Mouse (Mus musculus) kidney, adult 9 months (tissue): ENCODE data around the gene Prdx6.
A peak's percentile ranks its signal among the peaks of the same experiment; 100 is the strongest.

Source experiments
- DNase-seq: peaks from one replicate; pipeline ENCODE4 v3.0.0; 2022

Gene Prdx6

DNA sequence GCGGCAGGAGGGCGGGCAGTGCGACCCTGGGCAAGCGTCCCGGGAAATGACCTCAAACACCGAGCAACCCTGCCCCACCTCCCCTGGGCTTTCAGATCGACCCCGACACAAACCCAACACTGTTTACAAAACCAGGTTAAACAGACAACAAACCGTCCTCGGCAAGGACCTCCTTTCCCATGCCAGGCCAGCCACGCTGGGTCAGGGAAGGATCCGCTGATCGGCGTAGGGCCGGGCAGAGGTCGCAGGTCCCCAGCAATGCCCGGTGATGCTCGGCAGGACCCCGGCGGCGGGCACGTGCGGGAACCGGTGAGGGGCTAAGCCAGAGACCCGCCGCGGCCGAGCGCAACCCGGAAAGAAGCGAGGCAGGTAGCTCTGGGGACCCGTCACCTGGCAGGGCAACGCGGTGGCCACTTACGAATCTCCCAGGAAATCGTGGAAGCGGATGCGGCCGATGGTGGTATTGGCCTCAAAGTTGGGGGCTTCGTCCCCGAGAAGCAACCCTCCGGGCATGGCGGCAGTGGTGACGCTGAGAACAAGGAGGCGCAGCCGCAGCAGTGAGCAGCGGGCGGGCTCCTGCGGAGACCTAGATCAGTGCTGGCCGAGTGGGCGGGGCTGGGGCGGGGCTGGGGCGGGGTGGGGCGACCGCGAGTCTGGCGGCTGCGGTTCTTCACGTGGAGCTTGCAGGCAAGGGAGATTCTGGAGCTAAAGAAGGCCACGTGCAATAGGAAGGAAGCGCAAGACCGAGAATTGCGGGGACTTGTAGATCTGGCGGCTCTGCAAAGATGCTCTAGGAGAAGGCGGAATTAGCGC is at the start of gene Prdx6:
Gene Prdx6 (minus strand): TSS at position 616 of the 813 bp plus-strand sequence.
- DNase-seq: peak; percentile 77

- DNase-seq: no peak
Measured at GRCm38 (mm10) chr1:161288256-161288655, 37.2 kb upstream of the Prdx6 start.

DNA sequence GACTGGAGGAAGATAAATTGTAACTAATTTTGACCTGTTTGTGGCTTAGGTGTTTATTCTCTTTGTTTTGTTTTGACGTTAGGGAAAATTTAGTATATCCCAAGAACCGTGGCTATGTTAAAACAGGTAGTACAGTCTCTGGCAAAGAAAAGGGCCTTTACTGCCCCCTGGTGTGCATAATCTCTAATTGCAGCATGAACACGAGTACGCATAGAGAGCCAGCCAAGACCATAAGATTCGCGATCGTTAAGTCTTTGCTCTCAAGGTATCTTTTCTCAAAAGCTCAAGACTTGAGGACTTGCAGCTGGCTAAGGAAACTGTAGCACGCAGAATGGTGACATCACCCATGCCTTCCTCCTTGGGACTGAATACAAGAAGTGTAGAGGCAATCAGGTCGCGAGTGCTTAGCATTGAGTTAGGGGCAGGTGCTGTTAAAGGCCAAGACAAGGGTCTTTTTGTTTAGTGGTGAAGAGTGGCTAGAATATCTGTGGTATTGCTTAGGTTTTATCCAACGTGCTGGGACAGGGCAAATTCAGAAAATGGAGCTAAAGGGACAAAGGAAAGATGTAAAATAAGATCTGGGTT is 35.8 kb upstream of the Prdx6 start:
- DNase-seq: peak; percentile 82

- no peak for DNase-seq
Measured at GRCm38 (mm10) chr1:161281054-161281688, 30.2 kb upstream of the Prdx6 start.

- no peak for DNase-seq
Measured at GRCm38 (mm10) chr1:161279244-161279908, 28.4 kb upstream of the Prdx6 start.

- DNase-seq: no peak
Measured at GRCm38 (mm10) chr1:161273486-161273885, 22.5 kb upstream of the Prdx6 start.

- DNase-seq: no peak
Measured at GRCm38 (mm10) chr1:161271461-161271810, 20.4 kb upstream of the Prdx6 start.

- DNase-seq: no peak
Measured at GRCm38 (mm10) chr1:161270776-161271460, 19.9 kb upstream of the Prdx6 start.

DNA sequence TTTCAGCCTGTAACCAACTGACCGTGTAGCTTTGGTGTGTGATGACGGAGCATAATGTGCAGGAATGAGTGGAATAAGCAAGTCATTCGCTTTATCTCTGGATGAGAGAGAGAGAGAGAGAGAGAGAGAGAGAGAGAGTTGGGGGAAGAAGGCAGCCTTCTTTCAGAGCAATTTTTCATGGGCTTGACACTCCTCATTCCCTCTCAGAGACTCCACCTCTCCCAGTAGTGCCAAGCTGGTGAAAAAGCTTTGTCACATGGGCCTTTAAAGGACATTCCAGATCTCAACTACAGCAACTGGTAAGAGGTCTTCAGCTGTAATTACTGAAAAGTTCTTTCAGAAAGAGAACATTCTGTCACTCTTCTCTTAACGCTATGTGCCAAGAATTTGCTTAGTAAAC is 18.3 kb upstream of the Prdx6 start:
- DNase-seq: no peak

GRCm38 (mm10) chr1:161268884-161269283 is 17.9 kb upstream of the Prdx6 start:
- DNase-seq: no peak

DNA sequence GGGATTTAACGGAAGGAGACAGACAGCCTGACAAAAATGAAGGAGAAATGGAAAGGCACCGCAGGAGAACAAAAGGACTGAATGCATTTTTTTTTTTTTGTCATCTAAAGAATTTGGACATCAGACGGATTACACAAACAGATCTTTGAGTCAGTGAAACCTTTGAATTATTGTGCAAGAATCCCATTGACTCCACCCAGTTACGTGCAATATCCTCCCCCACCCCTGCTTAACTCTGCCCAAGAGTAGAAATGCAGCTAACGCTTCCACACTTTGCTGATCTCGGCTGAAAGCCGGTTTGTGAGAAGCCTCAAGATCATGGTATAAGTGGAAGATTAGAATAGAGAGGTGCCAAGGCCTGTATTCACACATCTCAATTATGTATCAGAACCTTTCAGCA is 17.1 kb upstream of the Prdx6 start:
- no peak for DNase-seq

DNA sequence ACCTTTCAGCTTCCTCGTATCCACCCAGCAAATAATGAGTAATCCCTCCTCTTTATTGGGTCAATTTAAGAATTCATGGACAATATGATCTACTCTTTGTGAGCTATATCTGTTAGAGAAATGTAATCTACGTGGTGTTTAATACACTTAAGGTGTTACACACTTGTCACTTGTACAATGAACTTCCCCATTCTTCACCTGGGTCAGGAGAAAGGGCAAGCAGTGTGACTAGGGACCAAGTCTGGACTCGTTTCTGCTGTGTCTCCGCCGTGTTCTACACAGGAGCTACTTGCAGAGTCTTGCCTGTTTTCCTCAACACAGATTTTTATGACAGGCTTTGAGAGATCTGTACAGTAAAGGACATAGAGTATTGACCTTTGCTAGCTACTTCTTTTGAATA is 13.9 kb upstream of the Prdx6 start:
- DNase-seq: no peak

DNA sequence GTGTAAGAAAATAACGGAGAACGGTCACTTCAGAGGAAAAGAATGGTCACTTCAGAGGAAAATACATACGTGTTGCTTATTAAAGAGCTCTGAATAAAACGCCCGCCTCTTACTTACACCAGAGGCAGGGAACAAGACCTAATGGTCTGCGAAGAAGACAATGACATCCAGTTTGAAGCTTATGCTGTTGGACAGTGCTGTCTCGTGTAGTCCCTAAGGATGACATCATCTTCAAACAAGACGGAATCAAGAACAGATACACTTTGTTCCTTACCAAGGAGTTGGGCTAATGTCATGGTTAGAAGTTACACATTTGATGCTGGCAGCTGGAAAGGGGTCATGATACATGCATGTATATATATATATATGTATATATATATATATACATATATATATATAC is 12.6 kb upstream of the Prdx6 start:
- no peak for DNase-seq

- DNase-seq: no peak
Measured at GRCm38 (mm10) chr1:161262542-161262941, 11.5 kb upstream of the Prdx6 start.

DNA sequence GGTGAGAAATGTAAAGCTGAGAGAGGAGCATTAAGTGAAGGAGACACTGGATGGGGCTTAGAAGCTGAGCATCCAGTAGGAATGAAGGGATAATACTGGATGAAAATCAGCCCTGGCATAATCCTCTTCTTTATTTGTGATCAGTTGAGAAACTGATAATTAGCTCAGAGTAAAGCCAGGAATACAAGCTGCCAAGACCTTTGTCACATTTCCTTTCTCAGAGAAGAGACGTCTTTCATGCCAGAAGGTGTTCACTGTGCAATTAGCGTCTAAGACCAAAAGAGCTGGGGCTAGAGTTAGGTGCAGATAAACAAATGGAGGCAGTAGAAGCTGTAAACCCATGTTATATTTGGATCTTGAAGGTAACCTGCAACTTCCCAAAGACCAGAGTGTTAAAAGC is 9.7 kb upstream of the Prdx6 start:
- DNase-seq: no peak

DNA sequence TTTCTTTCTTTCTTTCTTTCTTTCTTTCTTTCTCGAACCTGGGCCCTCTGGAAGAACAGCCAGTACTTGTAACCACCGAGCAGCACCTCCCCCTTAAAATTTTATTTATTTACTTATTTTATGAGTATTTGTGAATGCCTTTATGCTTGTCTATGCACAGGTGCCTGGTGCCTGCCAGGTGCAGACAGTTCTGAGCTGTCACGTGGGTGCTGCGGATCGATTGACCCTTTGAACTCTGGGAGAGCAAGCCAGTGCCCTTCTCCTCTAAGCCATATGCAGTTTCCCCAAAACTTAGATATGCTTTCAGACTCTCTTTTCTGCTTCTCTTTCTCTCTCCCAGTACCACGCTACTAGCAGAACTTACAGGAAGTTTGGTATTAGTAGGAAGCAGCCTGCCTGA is 8.1 kb upstream of the Prdx6 start:
- no peak for DNase-seq

DNA sequence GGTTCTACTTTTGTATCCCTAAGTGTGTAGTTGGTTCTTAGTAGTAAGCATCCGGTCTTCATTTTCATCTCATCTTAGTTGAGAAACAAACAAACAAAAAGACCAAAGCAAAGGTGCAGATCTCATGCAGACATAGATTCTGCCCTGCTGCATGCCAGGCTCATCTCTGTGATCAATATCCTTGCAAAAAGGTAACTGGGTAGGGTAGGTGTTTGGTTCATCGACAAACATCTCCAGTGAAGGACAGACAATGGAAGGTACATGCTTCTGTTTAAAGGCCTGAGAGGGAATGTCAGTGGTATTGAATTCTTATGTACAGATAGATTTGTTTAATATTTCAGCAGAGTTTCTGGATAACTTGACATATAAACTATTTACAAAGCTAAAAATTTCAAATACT is 7.3 kb upstream of the Prdx6 start:
- DNase-seq: no peak

GRCm38 (mm10) chr1:161256918-161257317 is 5.9 kb upstream of the Prdx6 start:
- no peak for DNase-seq

GRCm38 (mm10) chr1:161254361-161254760 is 3.3 kb upstream of the Prdx6 start:
- no peak for DNase-seq

GRCm38 (mm10) chr1:161252901-161253300 is 1.9 kb upstream of the Prdx6 start:
- DNase-seq: no peak

GRCm38 (mm10) chr1:161252365-161252764 is 1.3 kb upstream of the Prdx6 start:
- no peak for DNase-seq

DNA sequence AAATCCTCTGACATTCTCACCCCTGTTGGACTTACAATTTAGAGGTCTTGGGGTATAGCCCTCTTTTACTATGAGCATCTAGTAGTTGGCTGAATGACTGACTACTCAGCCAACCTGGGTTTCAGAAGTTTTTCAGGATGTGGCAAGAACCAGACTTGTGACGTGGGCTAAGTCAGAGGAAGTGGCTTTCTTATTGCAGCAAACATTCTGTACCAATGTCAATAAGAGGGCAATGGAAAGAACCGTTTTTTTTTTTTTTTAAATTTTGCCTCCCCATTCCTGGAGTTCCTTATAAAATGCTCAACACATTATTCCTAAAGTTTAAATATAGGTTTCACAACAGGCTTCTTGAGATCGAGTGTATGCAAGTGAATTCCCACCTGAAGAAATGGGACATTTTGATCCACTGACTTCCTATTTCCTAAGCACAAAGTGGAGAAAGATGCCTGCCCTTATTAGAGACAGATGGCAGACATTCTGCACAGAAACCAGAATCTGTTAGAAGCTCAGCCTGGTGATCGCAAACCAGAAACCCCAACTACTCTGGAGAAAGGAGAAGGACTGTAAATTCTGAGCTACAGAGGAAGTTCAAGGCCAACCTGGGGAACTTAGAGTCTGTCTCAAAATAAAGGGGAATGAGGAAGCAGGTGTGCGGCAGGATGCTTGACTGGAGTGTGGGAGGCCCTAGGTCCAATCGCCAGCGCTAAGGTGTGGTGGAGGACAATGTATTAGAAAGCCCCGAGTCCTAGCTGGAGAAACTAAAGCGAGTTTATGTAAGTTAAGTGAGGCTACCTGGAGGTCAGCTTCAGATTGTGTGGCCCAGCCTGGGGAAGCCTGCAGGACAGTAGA is 622 bp upstream of the Prdx6 start:
- DNase-seq: no peak
